Mouse (Mus musculus) R1 (cell line): ENCODE results near the gene Lpp.
A peak's percentile ranks its signal among the peaks of the same experiment; 100 is the strongest.

ENCODE experiments used
- DNase-seq: peaks from one replicate; pipeline ENCODE4 v3.0.0-alpha.2; 2018; ENCODE audit warnings: low read depth, low spot score

Lpp gene

DNA sequence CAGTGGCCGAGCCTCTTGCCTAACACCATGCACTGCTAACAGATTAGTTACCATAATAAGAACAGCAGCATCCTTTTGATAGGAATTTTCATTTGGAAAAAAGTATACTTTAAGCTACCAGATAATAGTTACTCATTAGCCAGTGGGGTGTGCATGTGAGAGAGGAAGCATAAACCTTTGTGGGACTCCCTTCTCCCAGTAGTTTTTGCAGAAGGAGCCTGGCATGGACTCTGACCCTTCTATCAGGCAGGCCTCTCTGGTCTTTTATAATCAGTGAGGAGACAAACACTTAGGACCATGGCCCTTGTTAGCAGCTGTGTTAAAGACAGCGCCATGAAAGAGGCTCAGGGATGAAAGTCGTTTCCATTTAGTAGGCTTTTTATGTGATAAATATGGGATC lies 76.0 kb downstream of the Lpp start:
- no peak for DNase-seq

DNA sequence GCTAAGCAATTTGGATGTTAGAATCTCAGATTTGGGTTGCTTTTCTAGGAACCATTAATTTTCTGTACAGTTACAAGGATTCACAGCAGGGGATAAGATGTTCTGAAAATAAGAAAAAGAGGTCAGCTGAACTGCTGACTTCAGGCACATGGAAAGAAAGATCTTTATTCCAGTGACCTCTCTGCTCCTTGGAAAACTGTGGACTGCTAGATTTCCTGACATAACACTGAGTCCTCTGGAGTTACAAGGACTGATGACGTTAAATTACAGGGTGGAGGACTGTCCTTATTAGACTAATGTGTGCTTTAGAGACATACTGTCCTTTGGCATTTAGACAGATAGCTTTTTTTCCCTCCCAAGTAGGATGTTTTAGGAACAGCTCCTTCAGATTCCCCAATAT lies 77.3 kb downstream of the Lpp start:
- DNase-seq, result no peak

DNA sequence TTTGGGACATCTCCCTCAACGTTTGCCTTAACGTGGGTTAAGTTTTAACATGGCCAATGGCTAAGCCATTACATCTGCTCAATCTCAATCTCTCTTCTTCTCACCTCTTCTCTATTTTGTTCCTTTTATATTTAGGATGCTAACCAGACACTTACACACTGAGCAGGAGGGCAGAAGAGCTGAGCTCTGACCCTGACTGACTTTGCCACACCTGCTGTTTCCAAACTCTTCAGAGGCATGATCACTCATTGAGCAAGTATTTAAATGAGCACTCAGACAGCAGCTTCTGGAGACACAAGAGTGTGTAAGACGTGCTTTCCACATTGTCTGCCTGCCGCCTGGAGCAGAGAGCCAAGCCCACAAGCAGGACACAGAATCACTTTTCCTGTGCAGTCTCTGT lies 77.7 kb downstream of the Lpp start:
- DNase-seq, result no peak

DNA sequence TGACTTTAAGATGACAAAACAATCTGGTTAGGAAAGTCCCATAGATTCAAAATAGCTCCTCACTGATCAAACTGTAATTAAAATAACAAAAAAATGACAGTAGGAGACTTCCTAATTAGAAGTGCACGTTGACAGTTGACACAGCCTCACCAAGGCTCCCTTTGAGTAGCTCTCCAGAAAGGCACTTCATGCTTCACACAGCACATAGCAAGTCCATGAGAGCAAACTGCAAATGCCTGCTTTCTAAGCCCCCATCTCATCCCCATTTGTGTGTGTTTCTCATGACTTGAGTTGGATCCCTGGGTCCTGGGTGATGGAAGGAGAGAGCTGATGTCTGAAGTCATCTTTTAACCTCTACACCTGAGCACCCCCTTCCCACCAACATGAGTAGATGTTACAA lies 78.5 kb downstream of the Lpp start:
- DNase-seq, result no peak

DNA sequence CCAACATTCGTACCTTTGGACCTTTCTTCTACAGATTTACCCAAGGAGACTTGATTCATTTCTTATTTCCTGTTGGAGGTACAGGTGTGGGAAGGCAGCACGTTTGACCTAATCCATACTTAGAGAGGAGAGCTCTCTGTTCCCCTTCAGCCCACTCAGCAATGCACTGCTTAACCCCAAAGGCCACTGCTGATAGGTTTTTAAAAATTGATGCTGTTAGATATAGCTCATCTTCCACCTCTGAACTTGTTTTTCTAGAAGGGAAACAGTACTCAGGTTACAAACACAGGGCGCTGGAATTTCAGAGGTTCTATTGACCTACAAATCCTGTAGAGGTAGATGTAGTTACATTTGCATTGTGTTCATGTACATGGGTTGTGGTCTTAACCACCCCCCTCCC lies 80.7 kb downstream of the Lpp start:
- DNase-seq, result no peak

DNA sequence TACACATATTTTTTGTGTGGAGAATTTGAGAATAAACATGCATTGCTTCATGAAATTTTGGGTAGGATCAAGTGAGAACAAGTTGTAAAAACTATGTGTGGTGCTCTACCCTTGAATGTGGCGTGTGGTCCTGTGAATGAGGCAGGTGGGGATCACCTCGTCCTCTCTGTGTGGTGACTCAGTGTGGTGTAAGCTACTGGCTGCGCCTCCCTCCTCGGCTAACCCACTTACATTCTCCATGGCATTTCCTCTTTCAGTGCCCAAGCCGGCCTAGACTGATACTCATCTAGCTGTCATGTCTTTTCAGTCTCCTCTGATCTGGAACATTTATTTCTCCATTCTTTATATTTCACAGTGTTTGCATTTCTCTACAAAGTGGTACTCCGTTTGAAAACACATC lies 81.5 kb downstream of the Lpp start:
- no peak for DNase-seq

DNA sequence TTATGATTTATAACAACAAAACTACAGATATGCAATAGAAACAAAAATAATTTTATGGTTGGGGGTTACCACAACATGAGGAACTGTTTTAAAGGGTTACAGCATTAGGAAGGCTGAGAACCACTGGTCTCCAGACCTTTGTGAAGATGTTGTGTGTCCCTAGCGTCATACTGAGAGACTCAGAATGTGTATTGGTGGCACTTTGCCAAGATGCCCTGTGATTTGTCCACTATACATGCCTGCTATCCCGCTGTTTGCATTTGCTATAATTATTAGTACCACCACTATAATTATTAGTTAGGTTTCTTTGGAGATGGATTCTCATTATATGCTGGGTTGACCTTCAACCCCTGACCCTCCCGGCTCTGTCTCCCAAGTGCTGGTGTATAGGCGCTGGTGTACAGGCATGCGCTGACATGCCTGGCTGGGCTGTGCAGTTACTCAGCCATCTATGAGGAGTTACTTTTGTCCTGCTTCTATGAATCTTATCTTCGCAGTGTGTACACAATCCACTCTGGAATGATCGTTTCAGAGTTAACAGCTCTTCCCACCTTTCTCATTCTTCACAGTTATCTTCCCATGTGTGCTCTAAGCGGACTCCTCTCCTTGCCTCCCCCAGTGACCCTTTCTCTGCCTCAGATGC lies 82.1 kb downstream of the Lpp start:
- DNase-seq, result no peak

DNA sequence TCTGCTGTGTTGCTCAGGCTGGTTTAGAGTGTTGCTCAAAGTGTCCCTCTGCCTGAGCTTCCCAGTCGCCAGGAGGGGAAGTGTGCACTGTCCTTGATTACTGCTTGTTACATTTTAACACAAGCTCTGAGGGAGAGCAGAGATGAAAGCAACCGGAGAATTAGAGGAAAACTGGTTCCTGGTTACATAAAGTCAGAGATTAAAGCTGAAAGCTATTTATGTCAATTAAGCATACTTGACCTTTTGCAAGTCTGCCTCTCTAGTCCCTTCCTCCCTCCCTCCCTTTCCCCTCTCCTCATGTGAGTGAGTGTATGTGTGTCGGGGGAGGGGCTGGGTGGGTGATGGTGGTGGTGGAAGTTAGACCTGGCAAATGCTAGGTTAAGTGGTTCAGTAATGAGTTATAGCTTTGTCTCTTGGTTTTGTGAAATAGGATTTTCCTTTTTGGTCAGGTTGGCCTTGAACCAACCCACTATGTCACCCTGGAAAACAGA lies 83.6 kb downstream of the Lpp start:
- DNase-seq, result no peak

DNA sequence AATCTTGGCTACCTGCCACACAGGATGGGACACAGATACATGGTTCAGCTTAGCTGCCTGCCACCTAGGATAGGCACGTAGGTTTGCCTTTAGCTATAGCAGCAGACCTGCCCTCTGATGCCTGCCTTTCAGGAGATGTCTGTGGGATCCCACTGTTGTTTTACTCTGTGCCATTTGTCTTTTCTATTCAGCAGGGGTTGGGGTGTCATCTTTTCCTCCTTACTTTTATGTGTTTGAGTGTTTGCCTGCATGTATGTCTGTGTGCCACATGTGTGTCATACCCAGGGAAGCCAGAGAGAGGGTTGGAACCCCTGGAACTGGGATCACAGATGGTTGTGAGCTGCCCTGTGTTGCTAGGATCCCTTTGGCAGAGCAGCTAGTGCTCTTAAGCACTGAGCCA lies 84.7 kb downstream of the Lpp start:
- DNase-seq, result no peak

DNA sequence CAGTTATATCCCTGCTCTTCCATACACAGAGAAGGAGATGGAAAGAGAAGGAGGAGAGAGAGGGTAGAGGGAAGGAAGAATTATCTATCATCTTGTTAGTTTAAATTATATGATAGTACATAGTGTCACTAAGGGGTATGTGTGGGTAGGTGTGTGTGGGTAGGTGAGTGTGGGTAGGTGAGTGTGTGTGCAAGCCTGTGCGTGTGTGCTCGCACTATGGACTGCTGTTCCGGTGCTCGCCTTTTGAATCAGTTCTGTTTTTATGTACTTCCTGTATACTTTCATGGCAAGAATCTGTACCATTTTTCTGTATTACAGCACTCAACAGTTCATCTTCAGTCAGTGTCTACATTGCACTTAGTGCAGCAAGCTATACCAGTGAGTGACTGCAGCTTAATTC lies 85.5 kb downstream of the Lpp start:
- no peak for DNase-seq

DNA sequence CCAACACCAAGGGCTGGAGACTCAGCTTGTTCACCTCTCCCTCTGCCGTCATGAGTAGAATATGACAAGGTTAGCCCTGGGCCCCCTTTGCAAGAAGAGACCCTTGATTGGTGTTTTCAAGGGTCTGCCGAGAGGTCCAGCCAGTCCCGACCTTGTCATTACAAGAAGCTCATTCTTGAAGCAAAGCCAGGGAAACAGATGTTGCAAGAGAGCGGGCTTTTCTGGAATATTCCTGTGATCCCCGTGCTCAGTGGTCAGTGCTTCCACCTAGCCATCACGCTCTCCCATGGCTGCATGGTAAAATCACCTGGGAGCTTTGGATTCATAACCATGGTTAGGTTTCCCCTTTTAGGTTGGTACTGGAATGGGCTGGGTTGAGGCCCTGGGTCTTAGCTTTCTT lies 89.3 kb downstream of the Lpp start:
- no peak for DNase-seq

DNA sequence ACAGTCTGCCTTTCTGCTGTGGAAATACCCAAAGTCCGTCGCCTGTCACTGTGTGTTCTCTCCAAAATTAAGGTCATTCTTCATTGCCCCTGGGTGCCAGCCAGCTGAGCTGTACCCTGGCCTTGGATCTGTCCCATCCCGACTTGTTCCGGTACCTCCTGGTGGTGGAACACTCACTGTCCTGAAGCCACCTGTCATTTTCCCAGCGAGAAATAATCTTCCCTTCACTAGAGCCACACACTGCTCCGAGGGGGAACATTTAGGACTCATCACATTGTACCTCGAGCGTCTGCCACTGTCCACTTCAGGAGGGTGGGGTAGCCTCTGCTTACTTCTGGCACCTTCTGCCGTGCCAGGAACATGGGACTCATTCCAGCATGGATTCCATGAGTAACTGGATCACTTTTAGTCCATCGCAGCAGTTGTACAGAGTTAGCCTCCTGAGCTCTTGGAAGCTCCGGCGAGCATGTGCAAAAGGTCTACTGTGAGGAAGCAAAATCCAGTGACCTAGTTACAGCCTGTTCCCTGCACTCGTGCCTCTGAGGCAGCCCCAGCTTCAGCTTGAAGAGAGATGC lies 90.3 kb downstream of the Lpp start:
- no peak for DNase-seq

DNA sequence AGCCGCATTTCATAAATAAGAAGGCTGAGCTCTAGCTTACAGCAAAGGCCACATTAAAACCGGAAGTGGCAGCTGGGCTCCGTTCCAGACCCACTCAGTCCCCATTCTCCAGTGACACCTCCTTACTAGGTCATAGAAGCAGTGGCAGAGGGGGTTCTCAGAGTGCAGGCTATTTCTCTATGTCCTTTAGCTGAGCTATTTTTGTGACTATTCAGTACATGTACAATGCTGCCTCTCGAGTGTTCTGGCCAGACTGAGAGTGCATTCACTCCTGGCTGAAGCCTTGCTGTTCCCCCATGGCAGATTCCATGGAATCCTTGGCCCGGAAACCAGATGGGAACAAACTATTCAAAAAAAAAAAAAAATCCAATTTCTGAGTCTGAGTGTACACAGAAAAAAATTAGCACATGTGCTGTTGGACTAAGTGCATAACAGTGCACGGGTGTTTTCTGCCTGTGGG lies 94.5 kb downstream of the Lpp start:
- no peak for DNase-seq

DNA sequence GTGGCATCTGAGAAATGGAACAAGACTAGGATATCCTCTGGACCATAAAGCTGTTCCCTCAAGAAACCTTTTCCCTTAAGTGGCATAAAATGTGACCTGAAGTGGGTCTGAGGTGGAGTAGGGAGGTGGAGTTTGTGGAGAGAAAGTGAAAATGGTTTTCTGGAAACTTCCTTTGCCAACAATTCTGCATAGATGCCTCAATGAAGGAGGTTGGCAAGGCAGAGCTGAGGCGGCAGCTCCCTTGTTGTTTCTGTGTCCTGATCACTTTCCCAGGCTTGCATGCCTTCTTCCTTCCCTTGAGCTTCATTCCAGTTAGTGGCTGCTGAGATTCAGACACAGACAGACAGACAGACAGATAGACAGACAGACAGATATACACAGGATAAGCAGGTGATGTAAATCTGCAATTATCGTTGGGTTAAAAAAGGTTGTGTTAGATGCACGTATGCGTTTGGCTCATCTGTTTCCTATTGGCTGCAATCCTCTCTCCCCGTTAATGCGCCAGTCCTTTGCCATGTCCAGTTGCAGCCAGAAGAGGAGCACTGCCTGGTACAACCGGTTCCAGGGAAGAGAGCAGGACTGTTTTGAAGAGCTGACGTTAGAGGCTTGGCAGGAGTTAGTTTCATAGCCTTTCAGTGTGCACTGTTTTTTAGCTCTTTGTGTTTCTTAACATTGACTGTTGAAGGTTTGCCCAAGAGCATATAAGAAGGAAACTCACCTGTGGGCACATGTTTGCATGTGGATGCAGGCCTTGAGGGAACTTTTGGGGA lies 96.4 kb downstream of the Lpp start:
- DNase-seq, result no peak

DNA sequence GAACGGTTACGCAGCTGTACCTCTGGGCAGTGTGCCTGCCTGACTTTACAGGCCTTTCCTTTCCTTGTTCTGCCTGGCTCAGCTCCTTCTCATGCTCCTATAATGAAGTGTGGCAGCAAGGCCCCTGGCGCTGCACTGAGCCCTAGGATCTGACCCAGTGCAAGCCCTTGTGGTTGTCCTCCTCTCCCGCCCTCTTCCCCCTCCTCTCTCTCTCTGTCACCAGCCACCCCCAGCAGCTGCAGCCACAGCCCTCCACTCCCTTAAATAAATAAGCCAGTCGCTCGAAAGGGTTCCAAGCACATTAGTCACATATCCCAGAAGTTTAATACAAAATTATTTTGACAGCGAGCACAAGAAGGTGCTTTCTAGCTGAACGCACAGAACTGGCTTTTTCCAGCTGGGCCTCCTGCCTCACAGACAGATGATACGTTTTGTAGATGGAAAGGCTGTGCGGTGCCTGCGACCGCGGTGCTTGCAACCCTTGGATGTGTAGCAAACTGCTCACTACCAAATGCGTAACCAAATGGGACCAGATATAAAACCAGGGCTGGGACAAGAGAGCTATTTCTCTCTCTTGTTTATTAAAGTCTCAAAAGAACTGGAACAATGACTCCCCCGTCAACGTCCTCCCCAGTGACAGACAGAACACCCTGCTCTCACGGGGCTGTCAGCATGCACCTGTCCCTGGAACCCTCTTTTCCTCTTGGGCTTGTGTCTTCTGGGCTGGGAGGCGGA lies 97.6 kb downstream of the Lpp start:
- no peak for DNase-seq

DNA sequence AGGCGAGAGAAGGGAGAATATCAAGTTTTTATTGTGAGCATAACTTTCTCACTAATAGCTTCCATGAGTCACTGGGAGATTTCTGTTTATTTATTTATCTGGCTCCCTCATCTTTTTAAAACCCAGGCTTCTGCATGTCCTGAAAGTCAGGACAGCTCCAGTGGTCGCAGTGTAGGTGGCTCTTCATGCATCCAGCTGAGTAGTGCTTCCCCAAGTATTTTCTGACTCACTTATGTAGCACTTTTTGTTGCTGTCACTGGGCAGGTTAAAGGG lies 98.1 kb downstream of the Lpp start:
- no peak for DNase-seq

DNA sequence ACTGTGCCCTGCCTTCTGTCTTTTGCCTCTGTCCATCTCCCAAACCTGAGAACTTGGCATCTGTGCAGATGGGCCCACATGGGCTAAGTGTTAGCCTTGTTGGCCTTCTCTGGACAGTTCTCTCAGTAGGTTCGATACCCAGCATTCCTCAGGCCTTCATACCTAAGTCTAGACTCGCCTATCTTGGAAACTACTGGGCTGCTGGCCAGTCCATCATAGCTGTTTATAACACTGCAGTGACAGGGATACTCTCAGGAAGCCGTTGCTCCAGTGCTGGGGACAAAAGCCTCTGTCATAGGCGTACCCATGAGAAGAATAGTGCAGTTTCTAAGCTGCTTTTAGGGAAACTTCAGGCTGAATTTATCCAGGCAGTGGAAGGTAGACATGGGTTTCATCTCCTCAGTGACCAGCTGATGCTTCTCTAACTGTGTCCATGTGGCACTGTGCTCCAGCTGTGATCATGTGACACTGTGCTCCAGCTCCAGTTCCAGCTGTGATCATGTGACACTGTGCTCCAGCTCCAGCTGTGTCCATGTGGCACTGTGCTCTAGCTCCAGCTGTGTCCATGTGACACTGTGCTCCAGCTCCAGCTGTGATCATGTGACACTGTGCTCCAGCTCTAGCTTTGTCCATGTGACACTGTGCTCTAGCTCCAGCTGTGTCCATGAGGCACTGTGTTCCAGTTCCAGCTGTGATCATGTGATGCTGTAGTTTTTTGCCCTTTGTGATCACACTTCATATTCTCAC lies 99.1 kb downstream of the Lpp start:
- no peak for DNase-seq

DNA sequence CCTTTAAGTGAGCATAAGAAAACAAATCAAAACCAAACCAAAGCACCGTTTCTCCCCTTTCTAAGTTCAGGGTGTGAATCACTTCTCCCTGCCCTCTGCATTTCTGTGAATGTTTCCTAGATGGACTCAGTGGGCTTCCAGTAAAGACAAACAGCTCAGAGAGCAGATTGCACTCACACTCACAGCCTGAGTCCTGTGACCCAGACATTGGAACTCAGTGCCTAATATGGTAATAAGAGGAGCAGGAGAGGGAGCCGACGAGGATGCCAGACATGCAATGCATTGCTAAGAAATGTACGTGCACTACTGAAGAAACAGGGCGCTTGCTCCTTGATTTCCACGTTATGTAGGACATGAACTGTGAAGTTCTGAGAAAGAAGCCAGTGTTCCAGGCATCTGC lies 101.2 kb downstream of the Lpp start:
- peak; percentile 32 for DNase-seq

DNA sequence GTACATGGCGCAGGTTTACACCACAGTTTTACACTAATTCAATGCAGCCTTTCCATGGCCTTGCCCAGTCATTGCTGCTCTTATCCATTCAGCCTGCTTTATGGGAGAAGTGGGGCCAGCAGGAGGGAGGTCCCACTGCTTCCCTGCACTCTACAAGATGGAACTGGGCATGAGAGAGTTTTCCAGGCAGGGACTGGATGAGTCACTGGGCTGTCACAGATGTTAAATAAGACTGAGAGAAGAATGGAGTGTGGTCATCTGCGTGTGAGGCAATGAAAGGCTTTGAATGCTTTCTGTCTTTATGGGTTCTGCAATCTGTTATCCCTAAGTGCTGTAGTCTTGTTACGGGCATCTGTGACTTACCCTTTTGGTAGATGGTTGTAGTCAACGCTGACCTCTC lies 102.2 kb downstream of the Lpp start:
- DNase-seq, result no peak

DNA sequence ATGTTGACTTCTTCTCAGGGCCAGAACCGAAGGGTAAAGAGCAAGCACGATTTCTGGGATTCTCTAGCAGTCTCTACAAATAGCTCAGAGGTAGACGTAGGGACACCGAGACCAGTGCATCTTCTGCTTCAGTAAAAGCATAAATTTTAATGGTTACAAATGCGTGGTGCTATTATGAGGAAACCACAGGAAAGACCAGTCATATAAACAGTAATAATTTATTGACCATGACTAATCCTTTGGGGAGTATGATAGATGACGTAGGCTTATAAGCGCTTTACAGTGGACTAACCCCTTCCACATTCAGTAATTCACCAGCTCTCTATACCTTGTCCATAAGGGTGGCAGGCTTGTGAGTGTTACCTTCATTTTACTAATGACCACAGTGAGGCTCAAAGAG lies 103.3 kb downstream of the Lpp start:
- DNase-seq, result no peak

DNA sequence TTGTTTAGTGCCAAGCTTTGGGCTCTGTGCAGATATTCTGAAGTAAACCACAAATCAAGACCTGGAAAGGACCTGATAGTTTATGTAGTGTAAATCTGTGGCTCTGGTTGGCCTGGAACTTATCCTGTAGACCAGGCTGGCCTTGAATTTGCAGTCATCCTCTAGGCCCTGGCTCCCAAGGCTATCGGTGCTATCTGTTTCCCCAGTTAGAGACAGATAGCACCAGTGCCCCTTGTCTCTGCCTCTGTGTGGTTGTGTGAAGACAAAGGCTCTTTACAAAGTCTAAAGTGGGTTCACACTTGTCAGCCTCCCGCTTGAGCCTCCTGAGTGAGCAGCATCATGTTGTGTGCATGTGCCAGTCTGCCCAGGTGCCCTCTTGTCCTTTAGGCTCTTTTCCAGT lies 104.1 kb downstream of the Lpp start:
- no peak for DNase-seq

DNA sequence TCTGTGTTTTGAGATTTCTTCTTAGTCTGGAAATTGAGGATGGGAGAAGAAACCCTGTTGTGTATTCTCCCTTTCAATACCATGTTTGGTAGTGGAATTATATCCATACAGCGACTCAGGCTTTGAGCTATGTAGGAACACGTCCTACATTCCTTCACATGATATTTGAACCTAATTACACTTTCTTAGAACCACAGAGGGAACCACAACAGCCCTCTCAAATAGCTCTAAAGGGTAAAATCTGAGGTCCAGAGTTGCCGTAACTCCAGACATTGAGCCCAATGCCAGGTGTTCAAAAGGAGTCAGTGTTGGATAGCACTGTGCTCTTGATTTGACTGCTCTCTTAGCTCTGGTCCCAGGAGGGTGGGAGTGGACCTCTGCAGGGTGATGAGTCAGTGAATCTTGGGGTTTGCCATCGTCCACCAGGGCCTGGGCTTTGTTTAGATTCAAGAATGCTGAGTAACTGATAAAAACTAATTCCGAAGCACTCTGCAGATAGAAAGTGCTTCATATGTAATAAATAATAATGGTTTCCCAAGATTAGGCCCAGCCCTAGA lies 104.9 kb downstream of the Lpp start:
- DNase-seq, result no peak
